Comparison of ENCODE assay signal across 8 mouse cellular contexts in the genomic region with DNA sequence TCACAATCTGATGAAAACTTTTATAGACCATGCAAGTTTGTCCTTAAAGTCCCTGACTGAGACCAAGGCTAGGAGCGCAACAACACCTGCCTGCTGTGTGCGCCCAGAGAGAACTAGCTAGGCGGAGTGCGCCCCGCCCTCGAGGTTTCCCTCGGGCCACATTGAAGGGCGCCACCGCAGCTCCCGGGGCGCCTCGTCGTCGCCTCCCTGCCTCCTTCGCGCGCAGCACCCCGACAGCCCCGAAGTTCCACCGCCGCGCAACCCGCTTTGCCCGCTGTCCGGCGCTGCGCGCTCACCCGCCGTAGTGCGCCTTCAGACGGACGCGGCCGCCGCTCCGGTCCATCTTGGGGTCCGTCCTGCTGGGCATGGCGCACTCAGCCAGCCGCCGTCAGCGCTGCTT. TPM values are rescaled to one million over a fixed set of nuclear protein-coding genes. Genes with fewer than 3 reads are reported as not detected.
DNase-seq lines count a peak whose midpoint lies in the region; ATAC-seq and TF ChIP-seq lines count a peak whose summit lies in the region.

No protein-coding gene starts in this region.

- peak overlapping the region; percentile 34 for H3K4me3 ChIP-seq in neural tube, embryonic 11.5 days (ENCODE audit: low read depth, low read length)
- H3K4me3 ChIP-seq in embryonic fibroblast, embryonic 13.5 days (ENCODE audit: insufficient read depth, low read length), result peak overlapping the region; percentile 26
- peak overlapping the region; percentile 33 for H3K4me3 ChIP-seq in neural tube, embryonic 12.5 days

- peak overlapping the region; percentile 56 for H3K4me2 ChIP-seq in neural tube, embryonic 11.5 days (ENCODE audit: low read depth)
- H3K4me2 ChIP-seq in neural tube, embryonic 12.5 days (replicated peaks), result peak overlapping the region; percentile 60

- no peaks in the 10 kb centered on the region for H3K9me3 ChIP-seq in neural tube, embryonic 11.5 days (ENCODE audit: control insufficient read depth, low read length)
- H3K9me3 ChIP-seq in neural tube, embryonic 12.5 days, result no peaks in the 10 kb centered on the region

- no peak for TF ChIP-seq POLR2A in embryonic fibroblast, embryonic 13.5 days (IDR thresholded peaks at IDR 0.05; ENCODE audit: low read depth, low read length)

- no peak for DNase-seq in neural tube, embryonic 11.5 days (ENCODE audit: low spot score)
- DNase-seq in neural tube, embryonic 10.5 days (ENCODE audit: extremely low spot score, low spot score), result no peak
- peak; percentile 40 to 69 for DNase-seq in kidney, postnatal 36 days
- DNase-seq in MN1 (ENCODE audit: low spot score), result no peak
- no peak for DNase-seq in adrenal gland, adult 18-20 months (ENCODE audit: low spot score in 2 of 2)
- no peak for DNase-seq in testis, postnatal 14 days (ENCODE audit: low spot score)

- no peak overlapping the region for H3K27ac ChIP-seq in neural tube, embryonic 11.5 days (ENCODE audit: low read depth, low read length)
- H3K27ac ChIP-seq in embryonic fibroblast, embryonic 13.5 days (ENCODE audit: insufficient read depth, low read length), result no peak overlapping the region
- H3K27ac ChIP-seq in neural tube, embryonic 12.5 days, result no peak overlapping the region

- H3K27me3 ChIP-seq in neural tube, embryonic 11.5 days (ENCODE audit: control insufficient read depth, insufficient read depth, low read length), result peaks cover 43% of the 10 kb centered on the region
- peaks cover 49% of the 10 kb centered on the region for H3K27me3 ChIP-seq in neural tube, embryonic 12.5 days (replicated peaks)

- WGBS in neural tube, embryonic 11.5 days, result 1% methylated on average over 42 of the region's 42 CpGs
- under 1% methylated on average over 42 of the region's 42 CpGs for WGBS in neural tube, embryonic 12.5 days

- ATAC-seq in neural tube, embryonic 11.5 days (ENCODE audit: insufficient read depth, low FRiP score, low TSS enrichment), result no peak
- no peak for ATAC-seq in neural tube, embryonic 12.5 days (ENCODE audit: low FRiP score, low read depth)

- no peaks in the 10 kb centered on the region for H3K4me1 ChIP-seq in neural tube, embryonic 11.5 days (ENCODE audit: control insufficient read depth, insufficient read depth, low read length)
- no peaks in the 10 kb centered on the region for H3K4me1 ChIP-seq in embryonic fibroblast, embryonic 13.5 days (ENCODE audit: control insufficient read depth, insufficient read depth, low read length)
- peaks cover 11% of the 10 kb centered on the region for H3K4me1 ChIP-seq in neural tube, embryonic 12.5 days

- no peak for TF ChIP-seq CTCF in embryonic fibroblast, embryonic 13.5 days (IDR thresholded peaks at IDR 0.05; ENCODE audit: borderline replicate concordance, insufficient read depth, low read length)

- no peak overlapping the region for H3K9ac ChIP-seq in neural tube, embryonic 11.5 days (ENCODE audit: low read length)
- H3K9ac ChIP-seq in neural tube, embryonic 12.5 days, result no peak overlapping the region

- no peaks in the 10 kb centered on the region for H3K36me3 ChIP-seq in neural tube, embryonic 11.5 days (ENCODE audit: control insufficient read depth, insufficient read depth, low read length)
- H3K36me3 ChIP-seq in neural tube, embryonic 12.5 days, result no peaks in the 10 kb centered on the region

RNA-seq across cellular contexts. Expression of a gene that starts 0.3 kb away (rescaled TPM):
- polyA plus RNA-seq in neural tube, embryonic 11.5 days (2014; fragmentation: Nextera tagmentation; extraction: Ambion mirVana), result 17.8 and 22.7 TPM in 2 replicates
- 0.63 and 1.4 TPM in 2 replicates for polyA plus RNA-seq in embryonic fibroblast, embryonic 13.5 days (2011; ENCODE audit: insufficient read length, low read depth, missing spikeins)
- 33.3 and 35.8 TPM in 2 replicates for polyA plus RNA-seq in neural tube, embryonic 12.5 days (2016; fragmentation: Nextera tagmentation; extraction: Ambion mirVana)
- total RNA-seq in adrenal gland, adult 18-20 months (2021), result 1 to 10 TPM; 5.5 to 7.6 TPM

RNA-seq across cellular contexts. Expression of a gene that starts 37.1 kb away (rescaled TPM):
- polyA plus RNA-seq in neural tube, embryonic 11.5 days (2014; fragmentation: Nextera tagmentation; extraction: Ambion mirVana), result not detected in 2 replicates
- polyA plus RNA-seq in embryonic fibroblast, embryonic 13.5 days (2011; ENCODE audit: insufficient read length, low read depth, missing spikeins), result not detected in 2 replicates
- polyA plus RNA-seq in neural tube, embryonic 12.5 days (2016; fragmentation: Nextera tagmentation; extraction: Ambion mirVana), result 0.34 TPM in 1 of 2 replicates, not detected in the other
- total RNA-seq in adrenal gland, adult 18-20 months (2021), result under 1 TPM in 1 of 2 experiments, not detected in 1; 0.16 TPM

RNA-seq across cellular contexts. Expression of a gene that starts 48.1 kb away (rescaled TPM):
- polyA plus RNA-seq in neural tube, embryonic 11.5 days (2014; fragmentation: Nextera tagmentation; extraction: Ambion mirVana), result 5.4 and 5.6 TPM in 2 replicates
- 1.5 and 2.0 TPM in 2 replicates for polyA plus RNA-seq in embryonic fibroblast, embryonic 13.5 days (2011; ENCODE audit: insufficient read length, low read depth, missing spikeins)
- polyA plus RNA-seq in neural tube, embryonic 12.5 days (2016; fragmentation: Nextera tagmentation; extraction: Ambion mirVana), result 4.0 and 4.7 TPM in 2 replicates
- total RNA-seq in adrenal gland, adult 18-20 months (2021), result 1 to 10 TPM in 1 of 2 experiments, under 1 TPM in 1; 0.63 to 1.6 TPM

Comparison
In these comparisons a context has a peak if more than half of its experiments do, and no peak if none do; other contexts are left out.
1. DNase-seq: peak in kidney, postnatal 36 days (2 of 2); none in neural tube, embryonic 11.5 days (single experiment), neural tube, embryonic 10.5 days (single experiment), MN1 (single experiment), adrenal gland, adult 18-20 months (0 of 2) and testis, postnatal 14 days (single experiment).
2. Peak in every context shown above with its lines, with median percentiles within 50 percentile points of each other: H3K4me3 ChIP-seq.